Mouse (Mus musculus) embryonic facial prominence, embryonic 14.5 days (tissue): Measurements from ENCODE around the gene Etv6. TPM values are rescaled to one million over a fixed set of nuclear protein-coding genes. Genes with fewer than 3 reads are reported as not detected.

Experiments used
- ATAC-seq: fragments of 200-750 bp; cut with Nextera tagmentation; 2 replicates; pipeline ENCODE4 v1.8.0; 2017; ENCODE audit warnings: low read depth, moderate number of reproducible peaks, moderate TSS enrichment
- DNase-seq: peaks from one replicate; pipeline ENCODE4 v3.0.0-alpha.2; 2015; ENCODE audit warnings: low spot score
- H3K27ac ChIP-seq: fragments of 300-500 bp; sonication (generic); replicated peaks from 2 replicates; pipeline ENCODE4 v1.5.1; 2014; ENCODE audit warnings: low read depth, mild to moderate bottlenecking, low read length, moderate library complexity
- H3K27me3 ChIP-seq: fragments of 300-500 bp; sonication (generic); replicated peaks from 2 replicates; pipeline ENCODE4 v1.6.1; 2014; ENCODE audit warnings: low read length; ENCODE audit not compliant: control insufficient read depth, insufficient read depth
- H3K36me3 ChIP-seq: fragments of 300-500 bp; sonication (generic); 2 replicates; pipeline ENCODE4 v1.6.1; 2014; ENCODE audit warnings: low read length, mixed read lengths; ENCODE audit not compliant: control insufficient read depth, insufficient read depth
- H3K4me1 ChIP-seq: fragments of 300-500 bp; sonication (generic); 2 replicates; pipeline ENCODE4 v1.6.1; 2014; ENCODE audit warnings: antibody characterized with exemption, low read length; ENCODE audit not compliant: control insufficient read depth, insufficient read depth
- H3K4me2 ChIP-seq: fragments of 300-500 bp; sonication (generic); 2 replicates; pipeline ENCODE4 v1.6.1; 2014; ENCODE audit warnings: low read depth, mild to moderate bottlenecking, low read length, moderate library complexity, mixed read lengths
- H3K4me3 ChIP-seq: fragments of 300-500 bp; sonication (generic); 2 replicates; pipeline ENCODE4 v1.5.1; 2014; ENCODE audit warnings: low read depth, mild to moderate bottlenecking, low read length
- H3K9ac ChIP-seq: fragments of 300-500 bp; sonication (generic); 2 replicates; pipeline ENCODE4 v1.6.1; 2014; ENCODE audit warnings: low read depth, mild to moderate bottlenecking, low read length, moderate library complexity, mixed read lengths
- H3K9me3 ChIP-seq: fragments of 300-500 bp; sonication (generic); 2 replicates; pipeline ENCODE4 v1.6.1; 2016; ENCODE audit warnings: low read length; ENCODE audit not compliant: control insufficient read depth
- WGBS: fragments of 180-500 bp; shearing (Covaris S2); extraction: QIAGEN DNeasy Blood & Tissue Kit; methylation state at CpG from one replicate; pipeline ENCODE4 v1.1.7; 2014; 5-methylcytosine and 5-hydroxymethylcytosine counted together
- polyA plus RNA-seq: library from polyadenylated mRNA; unstranded; fragments of >200 nt; fragmentation: Nextera tagmentation; extraction: Ambion mirVana; gene quantifications from 2 replicates; pipeline ENCODE4 v1.2.1, GENCODE M21; 2014

Gene Etv6
- polyA plus RNA-seq, 1 experiment from 2014 or later = 12.4 TPM

GRCm38 (mm10) chr6:134219358-134219757, 183.9 kb downstream of the Etv6 start:
- Histone ChIP-seq H3K36me3 (no peaks in the 10 kb centered on the region), H3K27me3 (no peaks in the 10 kb centered on the region), H3K4me2 (no peak overlapping the region), H3K4me3 (no peak overlapping the region), H3K27ac (no peak overlapping the region), H3K4me1 (peaks cover 9% of the 10 kb centered on the region), H3K9me3 (no peaks in the 10 kb centered on the region), H3K9ac (no peak overlapping the region)
- 42% methylated on average over 6 of the region's 6 CpGs for WGBS
- ATAC-seq (0 out of 2 replicates have a peak, but pooled peaks have one; percentile 55), DNase-seq (peak; percentile 70)

- 72% methylated on average over 13 of the region's 13 CpGs for WGBS
- H3K36me3 ChIP-seq = peaks cover 7% of the 10 kb centered on the region; the same call in 1 of the 2 replicates
- ATAC-seq (no peak), DNase-seq (no peak)
- H3K4me1 ChIP-seq = peaks cover 9% of the 10 kb centered on the region
- H3K27me3 ChIP-seq = no peaks in the 10 kb centered on the region
- no peaks in the 10 kb centered on the region for H3K9me3 ChIP-seq
- no peak overlapping the region for H3K27ac ChIP-seq
- H3K4me2 ChIP-seq = no peak overlapping the region
- no peak overlapping the region for H3K9ac ChIP-seq
- no peak overlapping the region for H3K4me3 ChIP-seq
Measured at GRCm38 (mm10) chr6:134220209-134220777, 184.8 kb downstream of the Etv6 start.

GRCm38 (mm10) chr6:134222248-134222929, 186.9 kb downstream of the Etv6 start:
- ATAC-seq (no peak), DNase-seq (no peak)
- Histone ChIP-seq H3K36me3 (peaks cover 7% of the 10 kb centered on the region; the same call in 1 of the 2 replicates), H3K27me3 (no peaks in the 10 kb centered on the region), H3K27ac (no peak overlapping the region), H3K4me3 (no peak overlapping the region), H3K4me1 (peaks cover 9% of the 10 kb centered on the region), H3K9ac (no peak overlapping the region), H3K4me2 (no peak overlapping the region), H3K9me3 (no peaks in the 10 kb centered on the region)
- WGBS = 46% methylated on average over 8 of the region's 8 CpGs

- WGBS = 86% methylated on average over 11 of the region's 11 CpGs
- H3K27me3 ChIP-seq = no peaks in the 10 kb centered on the region
- ATAC-seq (no peak), DNase-seq (no peak)
- H3K9me3 ChIP-seq = no peaks in the 10 kb centered on the region
- no peak overlapping the region for H3K27ac ChIP-seq
- peaks cover 15% of the 10 kb centered on the region; the same call in 1 of the 2 replicates for H3K36me3 ChIP-seq
- no peaks in the 10 kb centered on the region for H3K4me1 ChIP-seq
- no peak overlapping the region for H3K9ac ChIP-seq
- no peak overlapping the region for H3K4me2 ChIP-seq
- no peak overlapping the region for H3K4me3 ChIP-seq
Measured at GRCm38 (mm10) chr6:134225564-134225963, 190.1 kb downstream of the Etv6 start.

- Histone ChIP-seq H3K27ac (no peak overlapping the region), H3K27me3 (no peaks in the 10 kb centered on the region), H3K9me3 (no peaks in the 10 kb centered on the region), H3K4me3 (no peak overlapping the region), H3K4me1 (no peaks in the 10 kb centered on the region), H3K4me2 (no peak overlapping the region), H3K36me3 (peaks cover 15% of the 10 kb centered on the region; the same call in 1 of the 2 replicates), H3K9ac (no peak overlapping the region)
- DNase-seq (no peak), ATAC-seq (no peak)
- WGBS = 82% methylated on average over 8 of the region's 8 CpGs
Measured at GRCm38 (mm10) chr6:134226349-134227169, 191.1 kb downstream of the Etv6 start.

GRCm38 (mm10) chr6:134236311-134236710, 200.8 kb downstream of the Etv6 start:
- peaks cover 28% of the 10 kb centered on the region for H3K36me3 ChIP-seq
- ATAC-seq = no peak
- WGBS = 76% methylated on average over 4 of the region's 4 CpGs

GRCm38 (mm10) chr6:134238455-134238854, 203.0 kb downstream of the Etv6 start:
- ATAC-seq (no peak), DNase-seq (no peak)
- H3K9ac ChIP-seq = no peak overlapping the region
- no peaks in the 10 kb centered on the region for H3K27me3 ChIP-seq
- 0 out of 2 replicates have a peak, but pooled peaks cover 4% of the 10 kb centered on the region for H3K9me3 ChIP-seq
- H3K4me1 ChIP-seq = no peaks in the 10 kb centered on the region
- 91% methylated on average over 9 of the region's 9 CpGs for WGBS
- no peak overlapping the region for H3K27ac ChIP-seq
- no peak overlapping the region for H3K4me2 ChIP-seq
- no peak overlapping the region for H3K4me3 ChIP-seq
- H3K36me3 ChIP-seq = peaks cover 24% of the 10 kb centered on the region

More at GRCm38 (mm10) chr6:134236311-134236710, 200.8 kb downstream of the Etv6 start:
- Histone ChIP-seq H3K4me1 (no peaks in the 10 kb centered on the region), H3K27ac (no peak overlapping the region), H3K9ac (no peak overlapping the region), H3K4me2 (no peak overlapping the region), H3K9me3 (0 out of 2 replicates have a peak, but pooled peaks cover 4% of the 10 kb centered on the region), H3K4me3 (no peak overlapping the region), H3K27me3 (no peaks in the 10 kb centered on the region)
- no peak for DNase-seq

- no peak for DNase-seq
- Histone ChIP-seq H3K36me3 (peaks cover 18% of the 10 kb centered on the region; the same call in 1 of the 2 replicates), H3K4me2 (no peak overlapping the region), H3K9ac (no peak overlapping the region), H3K4me1 (no peaks in the 10 kb centered on the region), H3K27me3 (no peaks in the 10 kb centered on the region), H3K9me3 (0 out of 2 replicates have a peak, but pooled peaks cover 4% of the 10 kb centered on the region), H3K4me3 (no peak overlapping the region), H3K27ac (no peak overlapping the region)
- 95% methylated on average over 4 of the region's 4 CpGs for WGBS
- no peak for ATAC-seq
Measured at GRCm38 (mm10) chr6:134240988-134241387, 205.5 kb downstream of the Etv6 start.
